Mouse (Mus musculus) mouse embryonic stem cell (cell line): ENCODE results near the gene Adcy4.

Experiments
- in situ Hi-C, 2 experiments: fragments of 300-500 bp; cut with MboI; formaldehyde crosslinking; loops; 1 replicate in 1 of 2; 3 replicates in 1 of 2; pipeline ENCODE4 v1.14.3; 2019 to 2020; ENCODE audit warnings: low sequenced_read_pairs in 2 of 2, low pct_unique_long_range_greater_than_20kb in 1 of 2, mixed read lengths in 1 of 2; ENCODE audit not compliant: unreplicated experiment in 1 of 2

Gene Adcy4

DNA sequence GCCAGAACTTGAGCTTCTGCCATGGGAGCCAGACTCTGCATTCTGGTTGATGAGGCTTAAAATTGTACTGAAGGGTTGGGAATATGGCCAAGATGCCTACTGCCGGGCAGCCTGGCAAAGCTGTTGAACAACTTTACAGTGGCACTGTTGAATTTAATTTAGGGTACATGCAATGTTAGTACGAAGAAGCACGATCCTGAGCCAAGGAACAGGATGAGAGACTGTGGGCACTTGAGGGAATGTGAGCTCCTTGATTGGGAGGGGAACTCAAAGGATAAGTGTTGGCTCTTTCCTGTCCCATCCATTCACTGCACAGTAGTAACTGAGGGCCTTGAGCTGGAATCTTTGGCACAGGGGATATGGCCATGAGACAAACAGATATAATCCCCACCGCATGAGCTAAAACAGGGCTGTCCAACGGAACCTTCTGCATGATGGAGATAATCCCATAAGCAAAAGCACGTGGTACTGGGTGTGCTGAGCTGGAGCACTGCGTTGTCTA lies 53.3 kb downstream of the Adcy4 start:
- in situ Hi-C loops, result no loop called here

GRCm38 (mm10) chr14:55730116-55730515 lies 53.8 kb downstream of the Adcy4 start:
- in situ Hi-C loops, result no loop called here

GRCm38 (mm10) chr14:55727889-55728685 lies 55.8 kb downstream of the Adcy4 start:
- in situ Hi-C loops, result no loop called here

GRCm38 (mm10) chr14:55726261-55726660 lies 57.6 kb downstream of the Adcy4 start:
- in situ Hi-C loops, result no loop called here

GRCm38 (mm10) chr14:55724411-55724871 lies 59.5 kb downstream of the Adcy4 start:
- in situ Hi-C loops, result no loop called here

DNA sequence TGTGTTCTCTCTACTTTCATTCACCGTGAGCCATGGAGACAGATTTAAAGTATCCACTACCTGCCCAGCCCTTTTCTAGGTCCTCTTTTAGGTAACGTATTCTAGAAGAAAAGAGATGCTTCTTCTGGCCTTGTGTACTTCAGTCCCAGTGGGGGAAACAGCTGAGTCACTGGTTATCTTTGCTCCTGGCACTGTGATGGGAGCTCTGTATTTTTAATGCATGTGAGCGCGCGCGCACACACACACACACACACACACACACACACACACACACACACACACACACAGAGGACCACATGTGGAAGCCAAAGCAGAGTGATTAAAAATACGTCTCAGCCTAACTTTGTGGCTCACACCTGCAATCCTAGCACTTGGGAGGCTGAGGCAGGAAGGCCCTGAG lies 60.5 kb downstream of the Adcy4 start:
- in situ Hi-C loops, result no loop called here

DNA sequence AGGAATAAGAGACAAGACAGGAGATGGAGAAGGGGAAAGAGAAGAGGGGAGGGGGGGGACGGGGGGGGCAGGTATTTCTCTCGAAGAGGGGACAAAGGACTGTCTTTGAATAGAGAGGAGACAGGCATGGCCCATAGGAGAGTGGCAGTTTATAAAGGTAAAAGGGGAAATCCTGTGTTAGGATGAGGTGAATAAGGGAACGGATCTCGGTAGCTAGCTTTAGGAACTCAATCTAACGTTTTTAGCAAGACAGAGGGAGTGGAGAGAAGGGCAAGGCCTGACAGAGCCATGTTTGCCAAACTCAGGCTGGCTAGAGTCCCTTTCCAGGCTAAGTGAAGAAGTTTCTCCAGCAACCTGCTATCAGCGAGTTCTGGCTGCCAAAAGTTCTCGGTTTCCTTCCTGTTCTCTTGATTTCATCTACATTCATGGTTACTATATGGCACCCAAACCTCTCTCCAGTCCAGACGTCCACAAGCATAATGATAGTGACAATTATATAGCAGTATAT lies 61.4 kb downstream of the Adcy4 start:
- in situ Hi-C loops, result no loop called here

DNA sequence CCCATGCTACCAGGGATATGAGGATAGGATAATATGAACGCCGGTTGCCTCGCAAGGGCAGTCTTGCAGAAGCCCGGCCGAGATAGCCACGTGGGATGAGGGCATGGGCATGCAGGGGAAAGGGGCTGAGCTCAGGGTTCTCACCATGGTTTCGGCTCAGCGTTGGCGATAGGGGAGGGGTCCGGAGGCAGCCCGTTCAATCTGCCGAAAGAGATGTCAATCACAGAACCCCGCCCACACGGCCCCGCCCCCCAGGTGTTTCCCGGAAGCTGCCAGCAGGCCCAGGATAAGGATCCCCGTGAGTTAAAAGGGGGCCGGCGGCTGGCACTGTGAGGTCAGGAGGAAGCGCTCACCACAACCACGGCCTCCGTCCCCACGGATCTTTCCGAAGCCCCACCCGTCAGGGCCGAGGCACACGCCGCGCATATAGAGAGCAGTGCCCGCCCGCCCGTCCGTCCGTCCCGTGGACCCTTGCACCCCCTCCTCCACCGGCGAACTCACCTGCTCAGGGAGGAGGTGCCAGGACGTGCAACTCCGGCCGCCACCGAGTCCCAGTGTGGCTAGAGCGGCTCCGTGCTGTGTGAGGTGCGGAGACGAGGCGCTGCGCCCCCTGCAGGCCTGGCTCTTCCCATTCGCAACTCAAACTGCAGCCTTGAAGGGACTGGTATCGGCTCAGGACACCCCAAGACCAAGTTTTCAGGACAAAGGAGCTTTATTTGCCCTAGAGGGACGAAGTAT lies 62.0 kb downstream of the Adcy4 start, which contains the start of gene Rabggta:
Rabggta (minus strand) TSS at position 564 of the 738 bp plus-strand sequence.
- in situ Hi-C loops, result no loop called here

DNA sequence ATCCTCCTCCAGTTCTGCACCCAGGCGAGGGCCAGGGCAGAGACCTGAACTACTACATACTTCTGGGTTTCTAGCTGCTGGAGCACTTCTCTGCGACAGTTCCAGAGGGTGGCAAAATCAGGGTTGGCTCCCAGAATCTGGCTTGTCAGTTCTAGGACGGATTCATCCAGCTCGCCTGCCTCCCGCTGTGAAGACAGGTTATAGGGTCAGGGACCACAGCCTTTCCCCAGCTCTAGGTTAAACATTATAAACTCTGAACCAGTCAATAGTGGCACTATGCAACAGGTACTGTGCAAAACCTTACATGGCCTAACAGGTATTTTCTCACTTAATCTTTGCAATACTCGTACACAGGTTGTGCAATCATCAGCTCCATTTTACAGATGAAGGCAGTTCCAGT lies 62.8 kb downstream of the Adcy4 start:
- in situ Hi-C loops, result no loop called here

- in situ Hi-C loops, result no loop called here
Observed at GRCm38 (mm10) chr14:55720666-55721065, 63.2 kb downstream of the Adcy4 start.

GRCm38 (mm10) chr14:55719737-55720136 lies 64.2 kb downstream of the Adcy4 start:
- in situ Hi-C loops, result no loop called here
